Mouse (Mus musculus) cerebellum, adult 8-10 months (tissue): Measurements from ENCODE around the gene Mrrf.

ENCODE experiments used
- DNase-seq: peaks from one replicate; pipeline ENCODE4 v3.0.0; 2022

The Mrrf gene

GRCm38 (mm10) chr2:36234526-36235368 is 98.6 kb downstream of the Mrrf start:
- DNase-seq = no peak

- DNase-seq = peak; percentile 72
These were observed 99.7 kb downstream of the Mrrf start for GRCm38 (mm10) chr2:36235917-36236316.

- no peak for DNase-seq
These were observed 100.7 kb downstream of the Mrrf start for GRCm38 (mm10) chr2:36236889-36237288.

GRCm38 (mm10) chr2:36237557-36237956 is 101.4 kb downstream of the Mrrf start:
- DNase-seq = no peak

GRCm38 (mm10) chr2:36238467-36238866 is 102.3 kb downstream of the Mrrf start:
- DNase-seq = no peak

GRCm38 (mm10) chr2:36238951-36239350 is 102.8 kb downstream of the Mrrf start:
- DNase-seq = no peak
